Mouse (Mus musculus) cerebellum, adult 9-10 months (tissue): ENCODE results near the gene Ap1m2.

Source experiments
- DNase-seq: peaks from one replicate; pipeline ENCODE4 v3.0.0; 2022

The Ap1m2 gene

GRCm38 (mm10) chr9:21312134-21312533 is at the start of gene Ap1m2:
Gene Ap1m2 (minus strand): TSS chr9:21312337.
- DNase-seq, result no peak

DNA sequence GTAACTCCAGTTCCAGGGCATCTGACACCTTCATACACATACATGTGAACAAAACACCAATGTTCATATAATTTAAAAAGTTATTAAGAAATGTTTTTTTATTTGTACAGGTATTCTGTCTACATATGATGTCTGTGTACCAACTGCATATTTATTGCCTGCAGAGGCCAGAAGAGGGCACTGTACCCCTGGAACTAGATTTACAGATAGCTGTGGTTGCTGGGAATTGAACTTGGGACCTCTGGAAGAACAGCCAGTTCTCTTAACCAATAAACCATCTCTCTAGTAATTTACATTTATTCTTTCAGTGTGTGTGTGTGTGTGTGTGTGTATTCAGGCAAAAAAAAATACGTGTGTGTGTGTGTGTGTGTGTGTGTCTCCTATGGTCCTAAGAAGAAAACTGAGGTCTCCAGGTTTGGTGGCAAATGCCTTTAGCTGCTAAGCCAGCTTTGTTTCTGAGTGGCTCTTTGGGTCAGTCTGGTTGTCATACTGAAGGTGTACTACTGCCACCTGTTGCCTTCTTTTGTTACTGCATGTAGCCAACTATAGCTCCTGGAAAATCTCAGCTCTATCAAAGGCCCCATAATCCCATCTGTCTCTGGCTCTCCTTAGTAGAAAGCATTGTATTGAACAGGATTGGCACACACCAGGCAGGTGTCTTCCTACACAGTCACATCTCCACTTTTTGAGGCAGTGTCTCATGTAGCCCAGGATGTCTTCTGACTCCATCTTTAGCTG is 45.0 kb upstream of the Ap1m2 start:
- peak; percentile 87 for DNase-seq

DNA sequence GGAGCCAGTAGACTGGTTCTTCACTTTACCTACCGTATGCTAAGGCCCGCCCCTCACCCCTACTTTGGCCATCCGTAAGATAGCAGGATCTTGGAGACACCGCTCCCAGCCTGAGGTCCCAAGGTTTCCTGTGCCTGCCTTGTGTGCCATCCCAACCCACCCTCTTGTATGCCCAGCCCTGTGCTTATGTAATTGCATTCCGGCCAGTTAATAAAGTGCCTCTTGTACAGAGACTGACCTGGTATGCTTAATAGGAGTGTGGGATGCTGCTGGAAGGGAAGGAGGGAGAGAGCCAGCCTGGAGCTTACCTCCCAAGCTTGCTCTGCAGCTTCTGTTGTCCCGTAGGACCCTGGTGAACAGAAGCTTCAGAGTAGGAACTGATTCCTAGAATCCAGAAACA is 42.7 kb upstream of the Ap1m2 start:
- no peak for DNase-seq

DNA sequence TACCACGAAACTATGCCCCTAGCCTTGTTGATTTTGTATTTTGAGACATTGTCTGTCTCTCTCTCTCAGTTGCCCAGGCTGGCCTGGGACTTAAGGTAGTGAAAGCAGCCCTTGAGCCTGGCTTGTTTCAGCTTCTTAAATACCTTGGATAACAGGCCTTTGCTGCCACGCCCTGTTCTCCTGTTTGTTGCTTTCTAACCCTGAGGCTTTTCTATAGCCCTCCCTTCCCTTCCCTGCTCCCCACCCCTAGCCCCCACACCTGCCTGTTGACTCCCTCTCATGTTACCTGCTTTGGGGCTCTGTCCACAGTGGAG is 41.2 kb upstream of the Ap1m2 start:
- no peak for DNase-seq

DNA sequence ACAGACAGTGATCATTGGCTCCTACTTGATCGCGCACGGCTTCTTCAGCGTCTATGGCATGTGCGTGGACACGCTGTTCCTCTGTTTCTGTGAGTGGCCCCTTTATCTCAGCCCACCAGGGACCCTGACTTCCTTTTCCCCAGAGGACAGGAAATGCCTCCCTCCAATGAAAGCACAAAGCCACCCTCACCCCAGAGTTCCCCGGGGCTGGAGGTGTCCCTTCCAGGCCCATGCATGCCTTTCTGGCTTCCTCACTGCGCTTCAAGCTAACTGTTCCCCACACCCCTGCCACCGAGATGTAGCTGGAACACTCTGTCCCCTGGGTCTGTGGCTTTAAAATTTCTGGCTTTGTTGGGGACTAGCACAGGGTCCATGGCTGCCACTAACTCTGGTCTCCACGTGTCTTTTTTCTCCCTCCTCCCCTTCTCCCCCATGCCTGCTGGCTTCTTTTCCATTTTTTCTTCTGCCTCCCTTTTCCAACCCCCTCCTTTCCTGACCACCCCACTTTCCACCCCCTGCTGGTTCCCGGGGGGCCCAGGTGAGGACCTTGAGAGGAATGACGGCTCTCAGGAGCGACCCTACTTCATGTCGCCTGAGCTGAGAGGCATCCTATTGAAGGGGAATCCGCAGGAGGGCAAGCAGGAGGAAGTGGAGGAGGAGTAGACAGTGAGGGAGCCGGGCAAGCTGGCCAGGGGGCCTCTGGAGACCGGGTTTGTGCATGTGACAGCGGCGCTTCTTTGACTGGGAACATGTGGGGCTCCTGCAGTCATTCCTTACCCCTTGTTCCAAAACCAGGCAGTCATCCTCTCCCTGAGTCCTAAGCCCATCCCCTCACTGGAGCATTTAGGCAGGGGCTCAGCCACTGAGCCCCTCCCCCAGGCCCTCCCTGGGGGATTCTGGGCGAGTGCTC is 40.6 kb upstream of the Ap1m2 start:
- no peak for DNase-seq

DNA sequence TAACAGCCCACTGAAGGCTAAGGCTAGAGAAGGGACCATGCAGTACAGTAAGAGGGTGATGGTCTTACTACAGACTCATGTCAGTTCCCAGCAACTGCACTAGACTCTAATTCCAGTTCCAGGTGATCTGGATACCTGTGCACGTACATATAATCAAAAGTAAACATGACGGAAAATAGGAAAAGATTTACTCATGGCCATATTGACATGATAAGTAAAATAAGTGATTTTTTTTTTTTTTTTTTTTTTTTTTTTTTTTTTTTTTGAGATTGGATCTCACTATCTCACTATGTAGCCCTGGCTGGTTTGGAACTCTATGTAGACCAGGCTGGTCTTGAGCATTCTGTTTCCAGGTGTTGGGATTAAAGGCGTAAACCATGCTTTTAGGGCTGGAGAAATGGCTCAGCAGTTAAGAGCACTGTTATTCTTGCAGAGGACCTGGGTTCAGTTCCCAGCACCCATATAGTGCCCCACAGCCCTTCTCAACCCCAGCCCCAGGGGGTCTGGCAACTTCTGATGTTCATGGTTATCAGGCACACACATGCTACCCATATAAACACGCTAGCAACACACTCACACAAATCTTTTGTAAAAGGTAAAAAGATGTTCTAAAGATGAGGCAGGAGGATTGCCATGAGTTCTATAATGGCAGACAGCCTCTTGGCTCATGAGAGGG is 39.7 kb upstream of the Ap1m2 start:
- no peak for DNase-seq

DNA sequence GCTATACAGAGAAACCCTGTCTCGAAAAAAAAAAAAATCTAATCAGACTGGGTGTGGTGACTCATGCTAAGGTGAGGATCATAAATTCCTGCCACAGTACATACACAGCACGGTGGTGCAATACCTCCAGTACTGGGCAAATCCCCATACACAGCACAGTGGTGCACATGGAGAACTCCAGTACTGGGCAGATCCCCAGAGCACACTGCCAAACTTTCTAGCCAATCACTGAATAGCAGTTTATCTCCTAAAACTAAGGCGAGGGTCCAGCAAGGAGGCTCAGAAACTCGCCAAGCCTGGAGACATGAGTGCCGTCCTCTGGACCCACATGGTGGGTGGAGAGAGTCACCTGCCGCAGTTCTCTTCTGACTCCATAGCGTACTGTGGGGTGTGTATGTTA is 39.0 kb upstream of the Ap1m2 start:
- no peak for DNase-seq

DNA sequence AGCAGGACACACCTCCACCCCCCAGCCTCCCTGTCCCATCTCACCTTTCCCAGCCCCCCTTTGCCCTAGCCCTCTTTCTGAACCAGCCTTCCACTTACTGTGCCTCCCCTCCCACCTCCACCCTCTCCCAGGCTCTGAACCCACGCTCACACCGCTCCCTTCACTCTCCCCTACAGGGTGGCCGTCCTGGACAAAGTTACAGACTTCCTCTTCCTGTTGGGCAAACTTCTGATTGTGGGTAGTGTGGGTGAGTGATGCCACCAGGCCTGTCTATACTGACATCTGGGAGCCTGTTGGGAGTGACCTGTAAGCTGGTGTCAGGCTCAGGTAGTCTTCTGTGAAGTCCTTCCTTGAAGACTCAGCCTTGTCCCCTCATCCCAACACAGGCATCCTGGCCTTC is 36.0 kb upstream of the Ap1m2 start:
- no peak for DNase-seq

GRCm38 (mm10) chr9:21346627-21347365 is 34.7 kb upstream of the Ap1m2 start:
- peak; percentile 61 for DNase-seq

- no peak for DNase-seq
Measured at GRCm38 (mm10) chr9:21340411-21340810, 28.3 kb upstream of the Ap1m2 start.

DNA sequence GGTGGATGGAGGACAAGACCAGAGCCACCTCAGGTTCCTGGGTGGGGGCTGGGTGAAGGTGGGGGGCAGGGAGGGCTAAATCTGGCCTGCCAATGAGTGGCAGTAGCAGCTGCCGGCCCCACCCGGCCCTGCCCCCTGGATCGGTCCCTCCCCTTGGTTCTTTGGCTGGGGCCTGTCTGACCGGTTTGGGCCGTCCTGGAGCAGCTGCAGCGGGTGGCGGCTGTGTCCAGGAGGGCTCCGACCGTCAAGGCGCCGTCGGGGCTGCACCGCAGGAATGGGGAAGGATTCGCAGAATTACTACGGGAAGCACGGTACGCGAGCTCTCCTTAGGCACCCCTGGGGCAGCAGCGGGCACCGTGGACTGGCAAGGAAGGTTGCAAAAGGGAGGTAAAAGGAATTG is 25.5 kb upstream of the Ap1m2 start:
- no peak for DNase-seq

GRCm38 (mm10) chr9:21336491-21336890 is 24.4 kb upstream of the Ap1m2 start:
- no peak for DNase-seq

- DNase-seq, result no peak
Measured at GRCm38 (mm10) chr9:21335391-21335790, 23.3 kb upstream of the Ap1m2 start.

- DNase-seq, result no peak
Measured at GRCm38 (mm10) chr9:21334747-21335146, 22.6 kb upstream of the Ap1m2 start.

- no peak for DNase-seq
Measured at GRCm38 (mm10) chr9:21333523-21333922, 21.4 kb upstream of the Ap1m2 start.

- no peak for DNase-seq
Measured at GRCm38 (mm10) chr9:21332161-21333061, 20.3 kb upstream of the Ap1m2 start.

GRCm38 (mm10) chr9:21331365-21332140 is 19.4 kb upstream of the Ap1m2 start:
- DNase-seq, result no peak

DNA sequence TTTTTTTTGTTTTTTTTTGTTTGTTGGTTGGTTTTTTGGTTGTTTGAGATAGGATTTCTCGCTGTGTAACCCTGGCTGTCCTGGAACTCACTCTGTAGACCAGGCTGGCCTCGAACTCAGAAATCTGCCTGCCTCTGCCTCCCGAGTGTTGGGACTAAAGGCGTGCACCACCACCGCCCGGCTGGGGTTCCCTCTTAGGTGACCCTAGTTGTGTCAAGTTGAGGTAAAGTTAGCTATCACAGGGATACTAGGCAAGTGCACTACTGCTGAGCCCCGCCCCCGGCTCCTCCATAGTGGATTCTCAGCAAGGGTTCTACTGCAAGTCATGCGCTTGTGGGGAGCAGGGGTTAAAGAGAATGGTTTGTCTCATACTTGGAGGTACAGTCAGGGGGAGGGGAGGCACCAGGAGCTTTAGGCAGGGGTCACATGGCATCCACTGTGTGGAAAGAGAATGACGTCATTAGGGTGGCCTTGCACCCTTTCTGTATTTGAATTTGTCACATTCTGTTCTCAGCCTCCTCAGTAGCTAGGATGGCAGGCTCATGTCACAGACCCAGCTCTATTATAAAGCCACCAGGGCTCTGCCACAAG is 17.7 kb upstream of the Ap1m2 start:
- no peak for DNase-seq

DNA sequence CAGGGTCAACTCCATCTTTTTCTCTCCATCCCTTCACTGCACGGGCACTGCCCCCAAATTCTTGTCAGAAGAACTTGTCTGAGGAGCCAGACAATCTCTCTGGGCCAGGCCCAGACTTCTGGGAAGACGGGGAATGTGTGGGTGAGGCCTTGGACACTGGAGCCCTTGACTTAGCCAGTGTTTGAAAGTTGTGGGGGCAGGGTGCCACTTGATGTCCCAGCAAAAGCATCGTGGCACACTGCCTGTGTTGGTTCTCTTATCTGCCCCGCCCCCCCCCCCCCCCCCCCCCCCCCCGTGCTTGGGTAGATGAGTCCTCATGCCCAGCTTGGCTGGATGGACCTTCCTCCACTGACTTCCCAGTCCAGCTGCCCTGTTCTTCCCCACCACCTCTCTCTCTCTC is 16.9 kb upstream of the Ap1m2 start:
- DNase-seq, result no peak

DNA sequence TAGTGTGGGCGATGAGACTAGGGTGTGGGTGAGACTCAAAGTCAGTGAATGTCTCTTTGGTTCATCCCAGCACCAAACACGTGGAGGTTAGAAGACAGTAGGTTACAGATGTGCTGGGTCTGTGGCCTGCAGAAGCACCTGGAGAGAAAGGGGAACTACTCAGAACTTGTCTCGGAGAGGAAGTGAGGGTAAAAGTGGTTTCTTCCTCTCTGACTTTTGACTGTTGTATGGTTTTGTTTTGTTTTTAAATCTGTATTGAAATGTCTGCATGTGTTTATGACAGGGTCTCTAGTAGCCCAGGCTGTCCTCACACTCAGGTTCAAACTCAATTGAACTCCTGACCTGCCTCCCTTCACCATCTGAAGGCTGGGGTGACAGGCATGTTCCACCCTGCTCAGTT is 15.9 kb upstream of the Ap1m2 start:
- DNase-seq, result no peak

DNA sequence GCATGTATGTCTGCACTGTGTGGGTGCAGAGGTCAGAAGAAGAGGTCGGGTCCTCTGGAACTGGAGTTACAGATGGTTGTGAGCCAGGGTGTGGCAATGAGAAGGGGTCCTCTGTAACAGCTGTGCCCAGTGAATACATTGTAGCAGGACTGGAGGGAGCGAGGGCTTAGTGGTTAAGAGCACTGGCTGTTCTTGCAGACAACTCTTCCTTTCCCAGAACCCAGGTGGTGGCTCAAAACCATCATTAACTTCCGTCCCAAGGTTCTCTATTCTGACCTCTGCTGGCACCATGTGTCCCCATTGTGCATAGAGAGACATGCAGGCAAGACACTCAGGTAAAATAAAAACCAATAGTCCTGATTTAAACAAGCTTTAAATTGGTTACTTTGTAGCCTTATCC is 15.4 kb upstream of the Ap1m2 start:
- no peak for DNase-seq
